Mouse (Mus musculus) v-Abl transformed pro-B cells (cell line): Measurements from ENCODE around the gene Sorcs2.

ENCODE experiments used
- in situ Hi-C, 2 experiments: fragments of 400-800 bp; cut with MboI; formaldehyde crosslinking; loops; one replicate each; pipeline ENCODE4 v1.15.1; 2025; ENCODE audit not compliant: unreplicated experiment in 2 of 2

Sorcs2 gene

DNA sequence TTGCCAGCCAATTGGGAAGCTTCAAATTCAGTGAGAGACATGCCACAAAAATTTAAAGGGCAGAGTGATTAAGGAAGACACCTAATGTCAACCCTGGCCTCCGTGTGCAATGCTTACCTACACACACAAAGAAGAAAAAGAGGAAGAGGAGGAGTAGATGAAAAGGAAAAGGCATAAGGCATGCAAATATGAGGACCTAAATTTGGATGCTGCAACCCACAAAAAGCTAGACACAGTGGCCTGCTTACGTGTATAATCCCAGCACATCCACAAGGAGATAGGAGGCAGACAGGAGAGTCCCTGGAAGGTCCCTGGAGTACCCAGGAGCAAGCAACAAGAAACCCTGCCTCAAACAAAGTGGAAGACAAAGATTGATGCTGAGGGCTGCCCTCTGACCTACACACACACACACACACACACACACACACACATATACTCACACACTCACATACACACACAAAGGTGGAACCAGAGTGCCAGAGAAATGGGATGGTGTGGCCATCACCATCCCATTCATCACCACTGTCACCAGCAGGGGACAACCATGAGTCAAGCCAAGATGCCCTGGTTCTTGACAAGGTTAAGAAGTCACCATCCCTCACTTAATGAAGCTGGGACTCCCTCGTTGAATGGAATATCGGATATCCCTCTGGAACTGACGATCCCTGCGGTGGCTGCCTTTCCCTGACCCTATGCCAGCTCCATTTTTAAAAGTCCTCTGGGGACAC lies 80.1 kb downstream of the Sorcs2 start:
- in situ Hi-C loops, result loop anchor here (5.0 to 25.0 kb wide), 3 partner anchors 291 to 427 kb away; partner anchors contain the start of gene Bloc1s4 (in 2 of the 2)

DNA sequence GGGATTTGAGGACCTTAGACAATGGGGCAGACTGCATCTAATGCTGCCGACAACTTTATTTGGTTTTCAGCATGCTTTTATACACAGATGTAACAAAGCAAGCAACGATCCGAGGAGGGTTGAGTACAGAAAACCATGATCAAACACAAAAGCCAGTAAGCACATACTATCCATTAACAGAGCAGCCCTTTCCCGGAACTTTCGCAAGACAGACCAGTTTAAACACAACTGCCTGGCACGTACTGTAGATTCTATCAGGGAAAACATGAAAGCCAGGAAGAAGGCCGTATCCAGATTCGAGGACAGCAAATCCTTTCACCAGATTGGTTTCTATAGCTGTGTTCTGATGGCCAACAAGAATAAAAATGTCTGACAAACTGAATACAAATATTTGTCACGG lies 82.8 kb downstream of the Sorcs2 start:
- in situ Hi-C loops, result loop anchor here (5.0 to 25.0 kb wide), 3 partner anchors 288 to 430 kb away; partner anchors contain the start of gene Bloc1s4 (in 2 of the 2)

DNA sequence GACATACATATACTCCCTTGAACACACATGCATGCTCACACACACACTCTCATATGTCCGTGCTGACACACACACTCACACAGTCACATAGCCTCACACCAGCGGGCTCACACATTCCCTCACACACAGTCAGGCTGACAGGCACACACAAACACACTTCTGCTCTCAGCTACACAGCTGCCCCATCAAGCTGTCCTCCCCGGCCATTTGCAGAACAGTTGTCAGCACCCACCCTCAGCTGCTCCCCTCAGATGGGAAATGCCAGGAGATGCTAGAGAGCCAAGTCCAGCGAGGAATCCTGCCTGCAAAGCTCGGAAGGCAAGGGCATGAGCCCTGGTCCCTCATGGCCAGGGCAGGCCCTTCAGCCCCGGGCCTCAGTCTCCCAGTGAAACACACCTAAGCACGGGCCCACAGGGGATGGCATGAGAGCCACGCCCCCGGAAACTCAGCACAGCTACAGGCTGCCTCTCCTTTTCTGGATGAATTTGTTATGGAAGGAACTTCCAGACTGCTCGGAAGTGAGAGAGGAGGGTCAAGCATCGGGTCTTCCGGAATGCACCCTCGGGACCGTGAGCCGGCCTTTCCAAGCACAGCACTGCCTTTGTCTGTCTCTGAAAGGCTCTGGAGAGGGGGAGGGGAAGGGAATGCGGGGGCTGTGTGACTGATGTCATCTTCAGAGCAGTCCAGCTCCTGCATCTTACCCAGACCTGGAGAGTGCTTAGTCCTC lies 84.4 kb downstream of the Sorcs2 start:
- in situ Hi-C loops, result loop anchor here (10.0 to 25.0 kb wide), 2 partner anchors 424 to 431 kb away; partner anchors contain the start of gene Bloc1s4 (in 2 of the 2)

DNA sequence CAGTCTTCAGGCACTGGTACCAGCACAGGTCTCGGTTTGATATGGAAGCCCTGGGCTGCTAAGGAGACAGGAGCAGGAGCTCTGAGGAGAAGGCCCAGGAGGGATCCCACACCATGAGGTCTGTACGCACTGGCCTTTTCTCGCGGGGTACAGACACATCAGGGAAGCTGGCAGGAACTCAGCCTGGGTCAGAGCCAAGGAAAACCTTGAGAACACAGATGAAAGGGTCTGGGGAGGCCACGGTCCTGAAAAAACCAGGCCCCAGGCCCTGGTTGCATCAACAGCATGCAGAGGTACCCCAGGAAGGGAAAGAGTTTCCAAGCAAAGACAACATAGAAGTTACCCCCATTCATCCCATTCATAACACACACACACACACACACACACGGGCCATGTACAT lies 85.0 kb downstream of the Sorcs2 start:
- in situ Hi-C loops, result loop anchor here (10.0 to 25.0 kb wide), 2 partner anchors 424 to 432 kb away; partner anchors contain the start of gene Bloc1s4 (in 2 of the 2)

DNA sequence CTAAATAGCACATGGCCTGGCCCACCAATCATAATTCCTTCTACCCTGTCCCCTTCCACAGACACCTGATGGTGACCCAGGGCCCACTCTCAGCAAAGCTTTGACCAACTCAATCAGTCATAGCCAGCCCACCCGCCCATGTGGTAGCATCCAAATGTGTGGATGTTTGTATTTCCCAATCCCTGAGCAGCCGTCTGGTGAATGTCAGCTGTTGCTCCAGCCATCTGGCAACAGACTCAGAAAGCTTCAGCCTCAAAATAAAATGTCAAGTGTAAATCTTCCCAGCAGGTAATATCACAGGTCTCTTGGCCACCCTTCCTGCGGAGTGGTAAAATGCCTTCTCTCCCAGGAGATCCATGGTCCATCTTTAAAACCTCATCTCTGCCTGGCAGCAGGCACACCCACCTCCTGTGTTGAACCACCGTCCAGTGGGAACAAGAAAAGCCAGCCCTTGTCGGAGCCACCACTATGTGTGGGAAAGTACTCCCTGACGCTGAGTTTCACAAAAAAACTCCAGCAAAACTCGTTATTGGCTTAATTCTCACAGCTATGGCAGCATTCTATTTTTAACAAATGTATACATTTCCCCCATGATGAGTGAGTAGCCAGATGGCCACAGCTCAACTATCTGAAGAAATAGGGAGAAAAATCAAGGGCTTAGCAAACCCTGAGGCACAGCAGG lies 93.5 kb downstream of the Sorcs2 start:
- in situ Hi-C loops, result loop anchor here in 1 of 2 experiments (25.0 kb wide), 1 partner anchor 433 kb away; the partner anchor contains the start of gene Bloc1s4

DNA sequence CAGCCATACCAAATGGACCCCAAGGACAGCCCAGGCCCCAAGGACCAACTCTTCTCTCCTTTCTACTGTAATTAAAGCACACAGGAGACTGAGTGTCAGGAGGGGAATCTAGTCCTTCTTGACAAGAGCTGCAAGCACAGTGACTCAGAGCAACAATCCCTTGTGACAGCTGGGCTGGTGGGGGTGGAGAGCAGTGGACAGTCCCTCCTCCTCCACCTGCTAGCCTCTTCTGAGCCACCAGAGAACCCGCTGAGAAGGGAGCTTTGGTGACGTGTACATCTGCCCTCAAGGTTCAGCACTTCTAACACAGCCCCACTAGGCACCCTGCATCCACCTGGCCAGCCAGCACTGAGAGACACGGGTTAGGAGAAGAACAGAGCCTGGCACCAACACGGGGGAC lies 96.8 kb downstream of the Sorcs2 start:
- in situ Hi-C loops, result loop anchor here in 1 of 2 experiments (25.0 kb wide), 1 partner anchor 436 kb away; the partner anchor contains the start of gene Bloc1s4

DNA sequence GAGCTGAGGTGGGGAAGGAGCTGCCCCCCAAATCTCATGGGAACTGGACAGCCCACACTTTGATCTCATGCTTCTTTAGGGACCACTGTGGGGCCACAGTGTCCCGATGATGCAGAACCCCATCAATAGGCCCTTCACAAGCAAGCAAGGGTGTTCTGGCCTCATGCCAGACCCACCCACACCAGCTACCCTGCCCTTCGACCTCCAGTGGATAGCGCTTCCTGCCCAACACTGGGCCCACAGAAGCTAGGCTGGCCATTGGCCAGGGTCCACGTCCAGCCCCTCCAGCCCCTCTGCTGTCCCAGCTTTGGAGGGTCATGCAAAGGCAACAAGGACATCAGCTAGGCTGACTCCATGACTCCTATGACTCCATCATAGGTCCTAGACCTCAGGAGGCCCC lies 99.9 kb downstream of the Sorcs2 start:
- in situ Hi-C loops, result loop anchor here in 1 of 2 experiments (25.0 kb wide), 1 partner anchor 436 kb away; no protein-coding TSS in a partner anchor

DNA sequence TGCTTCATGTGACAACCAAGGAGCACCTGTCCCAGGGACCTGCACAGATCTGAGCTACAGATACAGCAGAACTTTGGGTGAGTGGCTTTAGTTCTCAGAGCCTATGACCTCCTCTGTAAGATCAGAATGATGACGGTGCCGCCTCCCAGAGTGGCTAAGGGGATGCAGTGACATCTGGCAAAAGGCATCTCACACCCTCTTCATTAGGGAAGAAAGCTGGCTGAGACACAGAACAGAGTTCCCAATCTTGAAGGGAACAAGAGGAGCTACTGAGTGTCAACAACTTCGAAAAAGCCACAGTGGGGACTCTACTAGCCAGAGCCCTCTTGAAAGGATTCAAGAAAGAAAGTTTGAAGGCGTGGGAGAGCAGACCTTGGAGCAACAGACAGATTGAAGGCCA lies 100.7 kb downstream of the Sorcs2 start:
- in situ Hi-C loops, result loop anchor here in 1 of 2 experiments (25.0 kb wide), 1 partner anchor 435 kb away; no protein-coding TSS in a partner anchor

DNA sequence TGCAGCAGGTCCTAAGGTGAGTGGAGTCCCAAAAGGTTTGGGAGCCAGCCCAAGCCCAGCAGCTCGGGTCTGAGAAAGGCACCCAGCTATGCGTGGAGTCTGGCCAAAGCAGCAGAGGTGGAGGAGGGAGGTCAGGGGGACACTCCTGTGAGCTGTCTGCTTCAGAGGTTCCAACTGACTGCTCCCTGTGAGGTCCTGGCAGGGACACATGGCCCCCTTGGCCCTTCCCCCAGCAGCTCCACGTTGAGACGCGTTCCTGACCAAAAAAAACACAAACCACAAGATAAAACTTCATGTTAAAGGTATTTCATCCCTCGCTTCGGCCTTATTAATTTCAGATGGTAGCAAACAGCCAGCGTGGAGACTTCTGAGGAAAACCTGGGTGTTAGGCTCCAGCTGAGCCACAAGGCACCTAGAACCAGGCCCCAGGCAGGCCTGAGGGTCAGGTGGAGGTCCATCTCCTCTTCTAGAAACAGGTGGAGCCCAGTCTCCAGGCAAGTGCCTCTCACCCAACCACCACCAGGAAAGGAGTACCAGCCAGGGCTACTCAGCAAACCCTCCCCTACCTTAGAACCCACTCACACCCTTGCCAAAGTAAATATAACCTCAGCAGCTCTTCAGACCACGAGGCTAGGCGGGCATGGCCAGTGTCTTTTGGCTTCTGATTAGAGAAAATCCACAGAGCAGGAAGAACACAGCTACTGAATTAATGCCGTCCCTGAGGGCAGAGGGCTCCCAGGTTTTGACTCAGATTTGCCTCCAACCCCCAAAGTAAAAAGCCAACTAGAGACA lies 104.6 kb downstream of the Sorcs2 start:
- in situ Hi-C loops, result loop anchor here in 1 of 2 experiments (25.0 kb wide), 1 partner anchor 431 kb away; no protein-coding TSS in a partner anchor

DNA sequence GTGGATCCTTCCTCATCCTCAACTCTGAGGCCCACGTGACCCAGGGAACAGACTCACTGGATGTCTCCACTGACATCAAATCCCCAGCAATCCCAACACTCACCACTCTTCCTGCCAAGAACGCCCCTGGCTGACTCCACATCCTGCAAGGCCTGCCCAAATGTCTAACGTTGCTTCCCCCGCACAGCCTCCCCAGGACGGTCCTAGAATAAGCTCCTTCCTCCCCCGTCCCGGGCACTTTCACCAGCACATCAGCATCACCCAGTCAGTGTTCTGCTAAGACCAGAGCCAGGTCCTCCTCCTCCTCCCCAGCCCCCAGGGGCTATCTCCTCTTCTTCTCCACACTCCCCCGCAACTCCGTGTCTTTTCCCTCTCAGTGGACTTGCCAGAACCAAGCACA lies 105.6 kb downstream of the Sorcs2 start:
- in situ Hi-C loops, result loop anchor here in 1 of 2 experiments (25.0 kb wide), 1 partner anchor 430 kb away; no protein-coding TSS in a partner anchor

DNA sequence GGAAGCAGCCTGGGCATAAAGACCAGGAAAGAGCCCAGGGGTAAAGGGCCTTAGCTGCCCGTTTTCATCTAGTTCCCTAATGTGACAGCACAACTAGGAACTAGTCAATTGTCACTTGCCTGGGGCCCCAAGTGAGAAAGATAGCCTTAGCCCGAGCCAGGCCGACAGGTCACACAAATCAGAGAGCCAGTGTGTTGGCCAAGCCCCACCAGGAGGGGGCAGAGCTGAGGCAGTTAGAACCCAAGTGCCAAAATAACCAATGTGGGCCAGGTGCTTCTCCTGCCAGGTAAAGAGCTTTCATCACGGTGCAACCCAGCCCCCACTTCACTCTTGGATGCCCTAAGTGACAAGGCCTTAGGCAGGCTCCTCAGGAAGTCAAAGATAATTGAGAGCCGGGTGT lies 106.7 kb downstream of the Sorcs2 start:
- in situ Hi-C loops, result loop anchor here in 1 of 2 experiments (25.0 kb wide), 1 partner anchor 429 kb away; no protein-coding TSS in a partner anchor

DNA sequence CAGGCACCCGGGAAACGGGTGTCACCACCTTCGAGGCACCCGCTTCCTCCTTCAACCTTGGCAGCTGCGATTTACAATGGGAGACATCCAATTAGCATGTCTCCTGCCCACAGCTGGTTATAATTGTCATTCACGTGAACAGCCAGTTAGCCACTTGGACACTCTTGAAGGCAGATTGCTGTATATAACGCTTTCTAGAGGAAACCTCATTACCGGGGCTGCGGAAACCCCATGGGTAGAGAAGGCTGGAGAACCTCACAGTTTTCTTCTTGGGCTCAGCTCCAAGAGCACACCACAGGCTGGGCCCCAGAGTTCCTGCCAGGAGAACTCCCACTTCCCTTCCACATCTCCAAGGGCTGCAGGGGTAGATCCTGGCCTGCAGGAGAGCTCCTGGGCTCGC lies 112.5 kb downstream of the Sorcs2 start:
- in situ Hi-C loops, result loop anchor here in 1 of 2 experiments (25.0 kb wide), 1 partner anchor 423 kb away; no protein-coding TSS in a partner anchor

DNA sequence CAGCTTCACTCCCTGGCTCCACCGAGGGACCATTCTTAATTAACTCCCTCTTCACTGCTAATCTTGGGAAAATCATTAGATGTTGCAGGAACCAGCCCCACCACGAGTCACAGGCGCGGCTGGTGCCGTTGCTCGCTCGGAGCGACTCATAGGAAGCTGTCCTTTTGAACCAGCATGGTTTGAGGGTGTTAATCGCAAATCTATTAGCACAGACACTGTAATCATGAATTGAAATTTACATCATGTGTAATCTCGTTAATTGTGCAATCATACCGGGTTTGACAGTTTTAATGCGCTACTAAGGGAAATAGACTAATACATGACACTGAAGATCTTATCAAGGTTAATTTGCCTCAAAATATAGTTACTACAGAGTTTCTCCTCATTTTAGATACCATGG lies 118.0 kb downstream of the Sorcs2 start:
- in situ Hi-C loops, result loop anchor here in 1 of 2 experiments (25.0 kb wide), 1 partner anchor 418 kb away; no protein-coding TSS in a partner anchor

DNA sequence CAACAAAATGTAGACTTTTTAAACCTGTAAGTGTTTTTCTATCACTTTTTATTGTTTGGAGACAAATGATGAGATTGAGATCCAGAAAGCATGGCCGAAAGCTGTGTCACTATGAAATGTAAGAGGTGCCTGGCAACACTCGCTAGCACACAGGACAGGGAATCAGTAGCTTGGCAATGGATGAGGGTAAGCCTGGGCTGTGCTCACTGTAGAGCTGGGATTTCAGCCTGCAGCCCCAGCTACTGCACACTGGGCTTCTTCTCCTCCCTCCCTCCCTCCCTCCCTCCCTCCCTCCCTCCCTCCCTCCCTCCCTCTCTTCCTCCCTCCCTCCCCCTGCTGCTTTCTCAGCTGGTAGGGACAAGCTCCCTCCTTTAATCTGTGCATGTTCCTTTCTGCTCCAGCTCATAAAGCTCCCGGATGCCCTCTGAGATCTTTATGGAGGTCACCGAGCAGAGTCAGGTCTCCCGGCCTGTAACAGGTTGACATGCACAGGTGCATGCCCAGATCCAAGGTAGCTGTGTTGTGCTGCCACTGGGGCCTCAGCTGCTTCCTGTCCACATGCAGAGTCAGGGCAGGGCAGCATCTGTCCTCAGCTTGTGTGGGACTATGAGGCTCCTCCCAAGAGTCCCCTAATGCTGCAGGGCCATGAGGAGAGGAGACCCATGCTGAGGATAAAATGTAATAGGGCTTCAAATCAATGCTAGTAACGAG lies 123.1 kb downstream of the Sorcs2 start:
- in situ Hi-C loops, result loop anchor here (25.0 kb wide), 2 partner anchors 413 to 763 kb away; no protein-coding TSS in a partner anchor

DNA sequence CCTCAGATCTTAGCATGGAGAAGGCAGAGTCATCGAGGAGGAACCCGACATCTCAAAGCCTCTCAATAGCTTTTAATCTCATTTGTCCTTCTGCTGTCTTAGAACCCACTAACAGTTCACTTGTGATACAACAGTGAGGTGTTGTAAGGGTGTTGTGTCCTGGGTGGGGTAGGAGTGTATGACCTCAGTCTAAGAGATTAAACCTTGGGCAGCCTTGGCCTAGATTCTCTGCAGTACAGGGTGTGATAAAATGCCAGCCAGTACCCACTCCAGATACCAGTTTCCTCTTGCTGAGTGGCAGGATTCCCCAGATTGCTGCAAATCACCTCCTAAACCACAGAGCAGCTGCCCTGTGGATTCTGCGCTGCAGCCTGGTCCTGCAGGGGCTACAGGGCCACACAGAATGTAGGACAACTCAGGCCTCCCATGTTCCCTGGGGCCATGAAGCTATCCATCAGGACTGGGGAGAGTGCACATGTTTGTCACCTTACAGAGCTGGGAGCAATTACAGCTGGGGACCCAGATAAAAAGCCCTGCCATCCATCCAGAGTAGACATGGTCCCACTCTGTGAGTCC lies 130.7 kb downstream of the Sorcs2 start:
- in situ Hi-C loops, result loop anchor here in 1 of 2 experiments (25.0 kb wide), 1 partner anchor 755 kb away; no protein-coding TSS in a partner anchor

DNA sequence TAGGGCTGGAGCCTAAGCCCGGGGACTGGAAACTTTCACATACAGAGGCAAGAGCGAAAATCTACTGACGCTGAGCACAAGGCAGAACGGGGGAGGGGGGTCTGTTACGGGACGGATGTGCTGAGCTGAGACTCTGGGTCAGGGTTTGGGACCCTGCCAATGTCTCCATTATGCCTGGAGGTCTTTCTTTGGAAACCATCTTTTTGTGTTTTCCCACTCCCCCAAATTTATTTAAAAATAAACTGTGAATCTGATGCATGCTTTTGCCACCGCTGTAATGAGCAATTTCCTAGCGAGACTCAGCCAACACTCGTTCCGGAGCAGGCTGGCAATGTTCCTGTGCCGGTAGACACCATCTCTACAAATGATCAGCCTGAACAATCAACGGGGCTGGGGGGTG lies 137.1 kb downstream of the Sorcs2 start:
- in situ Hi-C loops, result loop anchor here in 1 of 2 experiments (25.0 kb wide), 1 partner anchor 749 kb away; no protein-coding TSS in a partner anchor

DNA sequence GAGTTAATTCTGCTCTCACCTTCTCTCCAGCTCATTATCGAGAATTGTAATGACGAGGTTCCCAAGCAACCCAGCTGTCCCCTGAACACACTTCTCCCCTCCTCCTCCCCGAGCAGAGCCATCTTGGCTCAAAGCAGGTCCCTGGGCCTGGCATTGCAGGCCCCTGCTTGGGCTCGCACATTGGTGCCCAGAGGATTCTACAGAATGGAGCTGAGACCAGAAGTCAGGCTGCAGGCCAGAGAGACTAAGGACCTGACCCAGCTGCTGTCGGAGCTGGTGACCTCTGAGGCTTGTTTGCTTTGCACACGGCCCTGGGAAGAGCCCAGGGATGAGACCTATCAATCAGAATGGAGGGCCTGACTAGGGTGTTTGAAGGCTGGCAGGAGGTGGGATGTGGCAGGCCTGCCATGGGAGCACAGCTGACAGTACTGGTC lies 138.2 kb downstream of the Sorcs2 start:
- in situ Hi-C loops, result loop anchor here in 1 of 2 experiments (25.0 kb wide), 1 partner anchor 747 kb away; no protein-coding TSS in a partner anchor
